11 mouse cellular contexts compared by ENCODE assay signal in genomic region chr15:89147895-89148294, GRCm38 (mm10). TPM values are rescaled to one million over a fixed set of nuclear protein-coding genes. Genes with fewer than 3 reads are reported as not detected.
DNase-seq lines count a peak whose midpoint lies in the region; ATAC-seq and TF ChIP-seq lines count a peak whose summit lies in the region.
"Had no signal": no experiment of that assay in that cellular context is flagged by ENCODE, and none has a peak within 500 bp of the region (broad histone marks: within the 10 kb centered on the region; RNA-seq: fewer than 3 reads in every experiment).

No protein-coding gene starts in this region.

- WGBS in liver, embryonic 11.5 days, result 63% methylated on average over 4 of the region's 4 CpGs
- 65% methylated on average over 4 of the region's 4 CpGs for WGBS in liver, postnatal 0 days (ENCODE audit: insufficient replicate concordance)
- WGBS in embryonic facial prominence, embryonic 13.5 days, result 60% methylated on average over 4 of the region's 4 CpGs
- WGBS in hindbrain, embryonic 15.5 days, result 44% methylated on average over 4 of the region's 4 CpGs
- WGBS in midbrain, postnatal 0 days, result 32% methylated on average over 4 of the region's 4 CpGs

- ATAC-seq in liver, embryonic 11.5 days (replicated peaks; ENCODE audit: low FRiP score), result no peak
- ATAC-seq in liver, postnatal 0 days, result no peak
- ATAC-seq in embryonic facial prominence, embryonic 13.5 days (ENCODE audit: insufficient number of reproducible peaks, insufficient read depth, low FRiP score, low TSS enrichment, low read depth), result no peak
- no peak for ATAC-seq in hindbrain, embryonic 15.5 days (ENCODE audit: low FRiP score, low read depth)
- ATAC-seq in midbrain, postnatal 0 days (ENCODE audit: low FRiP score), result no peak

- H3K4me1 ChIP-seq in liver, embryonic 11.5 days (replicated peaks; ENCODE audit: control insufficient read depth, insufficient read depth, low read length), result peaks cover 14% of the 10 kb centered on the region; the same call in 1 of the 2 replicates
- peaks cover 10% of the 10 kb centered on the region for H3K4me1 ChIP-seq in liver, postnatal 0 days (ENCODE audit: insufficient read depth)
- peaks cover 41% of the 10 kb centered on the region for H3K4me1 ChIP-seq in embryonic facial prominence, embryonic 13.5 days
- H3K4me1 ChIP-seq in hindbrain, embryonic 15.5 days (replicated peaks), result peaks cover 49% of the 10 kb centered on the region
- H3K4me1 ChIP-seq in midbrain, postnatal 0 days (ENCODE audit: insufficient read depth, low read length), result peaks cover 25% of the 10 kb centered on the region

- H3K36me3 ChIP-seq in liver, embryonic 11.5 days (ENCODE audit: control insufficient read depth, insufficient read depth, low read length), result no peaks in the 10 kb centered on the region
- H3K36me3 ChIP-seq in liver, postnatal 0 days (replicated peaks; ENCODE audit: insufficient read depth, low read length), result no peaks in the 10 kb centered on the region
- H3K36me3 ChIP-seq in embryonic facial prominence, embryonic 13.5 days, result no peaks in the 10 kb centered on the region
- no peaks in the 10 kb centered on the region for H3K36me3 ChIP-seq in hindbrain, embryonic 15.5 days
- no peaks in the 10 kb centered on the region for H3K36me3 ChIP-seq in midbrain, postnatal 0 days (ENCODE audit: insufficient read depth, low read length)

- H3K9ac ChIP-seq in liver, embryonic 11.5 days (ENCODE audit: low read depth, low read length), result no peak overlapping the region
- H3K9ac ChIP-seq in liver, postnatal 0 days (replicated peaks), result no peak overlapping the region
- no peak overlapping the region for H3K9ac ChIP-seq in embryonic facial prominence, embryonic 13.5 days
- H3K9ac ChIP-seq in hindbrain, embryonic 15.5 days, result peak overlapping the region; percentile 61
- peak overlapping the region; percentile 78; the same call in 1 of the 2 replicates for H3K9ac ChIP-seq in midbrain, postnatal 0 days (replicated peaks; ENCODE audit: low read length, poor library complexity, severe bottlenecking)

- no peak for TF ChIP-seq EP300 in liver, postnatal 0 days (IDR thresholded peaks at IDR 0.05; ENCODE audit: low read depth)

- H3K27me3 ChIP-seq in liver, embryonic 11.5 days (replicated peaks; ENCODE audit: control insufficient read depth, insufficient read depth, low read length), result peaks cover 77% of the 10 kb centered on the region
- peaks cover 64% of the 10 kb centered on the region for H3K27me3 ChIP-seq in liver, postnatal 0 days (ENCODE audit: insufficient read depth, low read length)
- H3K27me3 ChIP-seq in embryonic facial prominence, embryonic 13.5 days, result peaks cover 55% of the 10 kb centered on the region
- H3K27me3 ChIP-seq in hindbrain, embryonic 15.5 days, result no peaks in the 10 kb centered on the region
- H3K27me3 ChIP-seq in midbrain, postnatal 0 days (ENCODE audit: insufficient read depth, low read length), result no peaks in the 10 kb centered on the region

- no peak overlapping the region for H3K4me2 ChIP-seq in liver, embryonic 11.5 days
- H3K4me2 ChIP-seq in liver, postnatal 0 days (ENCODE audit: low read depth, low read length), result no peak overlapping the region
- peak overlapping the region; percentile 94 for H3K4me2 ChIP-seq in embryonic facial prominence, embryonic 13.5 days
- H3K4me2 ChIP-seq in hindbrain, embryonic 15.5 days, result peak overlapping the region; percentile 85
- H3K4me2 ChIP-seq in midbrain, postnatal 0 days (ENCODE audit: low read depth, low read length, poor library complexity, severe bottlenecking), result peak overlapping the region; percentile 93

- H3K4me3 ChIP-seq in liver, embryonic 11.5 days (ENCODE audit: low read depth, low read length), result 0 out of 2 replicates have a peak overlapping the region, but pooled peaks have one; percentile 70
- no peak overlapping the region for H3K4me3 ChIP-seq in liver, postnatal 0 days (ENCODE audit: low read depth, low read length)
- peak overlapping the region; percentile 71 for H3K4me3 ChIP-seq in embryonic facial prominence, embryonic 13.5 days
- peak overlapping the region; percentile 82 for H3K4me3 ChIP-seq in hindbrain, embryonic 15.5 days
- peak overlapping the region; percentile 70 for H3K4me3 ChIP-seq in midbrain, postnatal 0 days (ENCODE audit: low read depth, low read length)

- DNase-seq in liver, embryonic 11.5 days (ENCODE audit: low spot score), result no peak
- no peak for DNase-seq in liver, postnatal 0 days
- no peak for DNase-seq in midbrain, postnatal 0 days (ENCODE audit: low spot score)
- no peak for DNase-seq in spleen, postnatal 14 days (ENCODE audit: low spot score in 2 of 2)
- DNase-seq in layer of hippocampus, postnatal 10 days (ENCODE audit: low spot score in 2 of 2), result no peak
- DNase-seq in layer of hippocampus, postnatal 25 days (ENCODE audit: extremely low spot score in 1 of 2, low spot score in 1 of 2), result no peak
- DNase-seq: lung, postnatal 10 days; thymus, postnatal 36 days had no signal

- H3K9me3 ChIP-seq in liver, embryonic 11.5 days (ENCODE audit: control insufficient read depth, low read length), result no peaks in the 10 kb centered on the region
- H3K9me3 ChIP-seq in liver, postnatal 0 days (ENCODE audit: low read length), result no peaks in the 10 kb centered on the region
- no peaks in the 10 kb centered on the region for H3K9me3 ChIP-seq in embryonic facial prominence, embryonic 13.5 days
- H3K9me3 ChIP-seq in hindbrain, embryonic 15.5 days, result no peaks in the 10 kb centered on the region
- no peaks in the 10 kb centered on the region for H3K9me3 ChIP-seq in midbrain, postnatal 0 days (ENCODE audit: low read length)

- TF ChIP-seq CTCF in liver, postnatal 0 days (IDR thresholded peaks at IDR 0.05; ENCODE audit: low read depth), result no peak
- TF ChIP-seq CTCF in midbrain, postnatal 0 days (IDR thresholded peaks at IDR 0.05), result no peak

- H3K27ac ChIP-seq in liver, embryonic 11.5 days (ENCODE audit: low read depth, low read length), result no peak overlapping the region
- H3K27ac ChIP-seq in liver, postnatal 0 days (ENCODE audit: low read depth), result no peak overlapping the region
- H3K27ac ChIP-seq in embryonic facial prominence, embryonic 13.5 days, result no peak overlapping the region
- H3K27ac ChIP-seq in hindbrain, embryonic 15.5 days (replicated peaks), result peak overlapping the region; percentile 91; the same call in 1 of the 2 replicates
- H3K27ac ChIP-seq in midbrain, postnatal 0 days (ENCODE audit: low read depth, low read length), result no peak overlapping the region

RNA-seq across cellular contexts. Expression of gene Mapk11, which starts 1.5 kb away (rescaled TPM):
- 3.3 and 4.4 TPM in 2 replicates for polyA plus RNA-seq in liver, embryonic 11.5 days (2014; fragmentation: Nextera tagmentation; extraction: Ambion mirVana)
- polyA plus RNA-seq in liver, postnatal 0 days (2015; fragmentation: Nextera tagmentation; extraction: Ambion mirVana), result 0.66 and 0.81 TPM in 2 replicates
- 13.3 and 13.5 TPM in 2 replicates for polyA plus RNA-seq in embryonic facial prominence, embryonic 13.5 days (2015; fragmentation: Nextera tagmentation; extraction: Ambion mirVana)
- polyA plus RNA-seq in hindbrain, embryonic 15.5 days (2015; fragmentation: Nextera tagmentation; extraction: Ambion mirVana), result 27.3 and 28.3 TPM in 2 replicates
- total RNA-seq in midbrain, postnatal 0 days (2014; rRNA removed), result 26.9 and 34.8 TPM in 2 replicates
- 18.9 and 19.3 TPM in 2 replicates for polyA plus RNA-seq in midbrain, postnatal 0 days (2015; fragmentation: Nextera tagmentation; extraction: Ambion mirVana)
- 10 to 100 TPM; 18.4 to 25.3 TPM for total RNA-seq in layer of hippocampus, postnatal 10 days (2021)
- total RNA-seq in layer of hippocampus, postnatal 25 days (2021), result 10 to 100 TPM; 20.3 to 24.8 TPM

RNA-seq across cellular contexts. Expression of gene Mapk12, which starts 7.4 kb away (rescaled TPM):
- 3.8 and 4.8 TPM in 2 replicates for polyA plus RNA-seq in liver, embryonic 11.5 days (2014; fragmentation: Nextera tagmentation; extraction: Ambion mirVana)
- polyA plus RNA-seq in liver, postnatal 0 days (2015; fragmentation: Nextera tagmentation; extraction: Ambion mirVana), result 2.1 and 2.4 TPM in 2 replicates
- 4.6 and 4.7 TPM in 2 replicates for polyA plus RNA-seq in embryonic facial prominence, embryonic 13.5 days (2015; fragmentation: Nextera tagmentation; extraction: Ambion mirVana)
- polyA plus RNA-seq in hindbrain, embryonic 15.5 days (2015; fragmentation: Nextera tagmentation; extraction: Ambion mirVana), result 4.2 and 4.6 TPM in 2 replicates
- 1.5 and 4.7 TPM in 2 replicates for total RNA-seq in midbrain, postnatal 0 days (2014; rRNA removed)
- 2.0 and 3.2 TPM in 2 replicates for polyA plus RNA-seq in midbrain, postnatal 0 days (2015; fragmentation: Nextera tagmentation; extraction: Ambion mirVana)
- 1 to 10 TPM; 4.0 to 5.5 TPM for total RNA-seq in layer of hippocampus, postnatal 10 days (2021)
- total RNA-seq in layer of hippocampus, postnatal 25 days (2021), result 1 to 10 TPM; 2.7 to 5.1 TPM
- total RNA-seq: common myeloid progenitor, adult 5-6 weeks had no signal

RNA-seq across cellular contexts. Expression of gene Hdac10, which starts 19.4 kb away (rescaled TPM):
- polyA plus RNA-seq in liver, embryonic 11.5 days (2014; fragmentation: Nextera tagmentation; extraction: Ambion mirVana), result 21.1 and 22.7 TPM in 2 replicates
- 4.9 and 6.3 TPM in 2 replicates for polyA plus RNA-seq in liver, postnatal 0 days (2015; fragmentation: Nextera tagmentation; extraction: Ambion mirVana)
- 19.5 and 19.6 TPM in 2 replicates for polyA plus RNA-seq in embryonic facial prominence, embryonic 13.5 days (2015; fragmentation: Nextera tagmentation; extraction: Ambion mirVana)
- 25.3 and 27.6 TPM in 2 replicates for polyA plus RNA-seq in hindbrain, embryonic 15.5 days (2015; fragmentation: Nextera tagmentation; extraction: Ambion mirVana)
- total RNA-seq in midbrain, postnatal 0 days (2014; rRNA removed), result 24.4 and 26.4 TPM in 2 replicates
- polyA plus RNA-seq in midbrain, postnatal 0 days (2015; fragmentation: Nextera tagmentation; extraction: Ambion mirVana), result 24.5 and 25.6 TPM in 2 replicates
- 10 to 100 TPM; 17.2 to 19.4 TPM for total RNA-seq in layer of hippocampus, postnatal 10 days (2021)
- 10 to 100 TPM; 12.5 to 16.5 TPM for total RNA-seq in layer of hippocampus, postnatal 25 days (2021)

RNA-seq across cellular contexts. Expression of gene Tubgcp6, which starts 25.0 kb away (rescaled TPM):
- polyA plus RNA-seq in liver, embryonic 11.5 days (2014; fragmentation: Nextera tagmentation; extraction: Ambion mirVana), result 18.4 and 21.8 TPM in 2 replicates
- polyA plus RNA-seq in liver, postnatal 0 days (2015; fragmentation: Nextera tagmentation; extraction: Ambion mirVana), result 3.1 and 3.3 TPM in 2 replicates
- polyA plus RNA-seq in embryonic facial prominence, embryonic 13.5 days (2015; fragmentation: Nextera tagmentation; extraction: Ambion mirVana), result 17.0 and 18.0 TPM in 2 replicates
- 16.6 and 16.9 TPM in 2 replicates for polyA plus RNA-seq in hindbrain, embryonic 15.5 days (2015; fragmentation: Nextera tagmentation; extraction: Ambion mirVana)
- total RNA-seq in midbrain, postnatal 0 days (2014; rRNA removed), result 46.1 and 68.0 TPM in 2 replicates
- 10.8 and 11.0 TPM in 2 replicates for polyA plus RNA-seq in midbrain, postnatal 0 days (2015; fragmentation: Nextera tagmentation; extraction: Ambion mirVana)
- total RNA-seq in layer of hippocampus, postnatal 10 days (2021), result 10 to 100 TPM; 26.5 to 30.0 TPM
- 10 to 100 TPM; 29.0 to 29.9 TPM for total RNA-seq in layer of hippocampus, postnatal 25 days (2021)

RNA-seq across cellular contexts. Expression of gene Plxnb2, which starts 32.7 kb away (rescaled TPM):
- 70.5 and 78.3 TPM in 2 replicates for polyA plus RNA-seq in liver, embryonic 11.5 days (2014; fragmentation: Nextera tagmentation; extraction: Ambion mirVana)
- polyA plus RNA-seq in liver, postnatal 0 days (2015; fragmentation: Nextera tagmentation; extraction: Ambion mirVana), result 27.2 and 29.7 TPM in 2 replicates
- 130 and 157 TPM in 2 replicates for polyA plus RNA-seq in embryonic facial prominence, embryonic 13.5 days (2015; fragmentation: Nextera tagmentation; extraction: Ambion mirVana)
- 90.7 and 105 TPM in 2 replicates for polyA plus RNA-seq in hindbrain, embryonic 15.5 days (2015; fragmentation: Nextera tagmentation; extraction: Ambion mirVana)
- 153 and 199 TPM in 2 replicates for total RNA-seq in midbrain, postnatal 0 days (2014; rRNA removed)
- 46.8 and 50.4 TPM in 2 replicates for polyA plus RNA-seq in midbrain, postnatal 0 days (2015; fragmentation: Nextera tagmentation; extraction: Ambion mirVana)
- 10 to 100 TPM; 65.4 to 78.2 TPM for total RNA-seq in layer of hippocampus, postnatal 10 days (2021)
- total RNA-seq in layer of hippocampus, postnatal 25 days (2021), result 10 to 100 TPM; 50.0 to 56.5 TPM

Comparison
In these comparisons a context has a peak if more than half of its experiments do, and no peak if none do; other contexts are left out.
1. H3K4me2 ChIP-seq: peak in embryonic facial prominence, embryonic 13.5 days (single experiment), hindbrain, embryonic 15.5 days (single experiment) and midbrain, postnatal 0 days (single experiment); none in liver, embryonic 11.5 days (single experiment) and liver, postnatal 0 days (single experiment).
2. H3K9ac ChIP-seq: peak in hindbrain, embryonic 15.5 days (single experiment) and midbrain, postnatal 0 days (single experiment); none in liver, embryonic 11.5 days (single experiment), liver, postnatal 0 days (single experiment) and embryonic facial prominence, embryonic 13.5 days (single experiment).